Mouse (Mus musculus) spleen, postnatal 10 days (tissue): ENCODE results near the gene 2310033P09Rik.
"Not testable (repeated sequence)": the region's sequence is repeated elsewhere in the genome, so short reads cannot be mapped to it uniquely, and the experiment has no call there.

Source experiments
- DNase-seq, 2 experiments: peaks; one replicate each; pipeline ENCODE4 v3.0.0; 2021 to 2022; ENCODE audit warnings: low spot score in 2 of 2

2310033P09Rik gene

DNA sequence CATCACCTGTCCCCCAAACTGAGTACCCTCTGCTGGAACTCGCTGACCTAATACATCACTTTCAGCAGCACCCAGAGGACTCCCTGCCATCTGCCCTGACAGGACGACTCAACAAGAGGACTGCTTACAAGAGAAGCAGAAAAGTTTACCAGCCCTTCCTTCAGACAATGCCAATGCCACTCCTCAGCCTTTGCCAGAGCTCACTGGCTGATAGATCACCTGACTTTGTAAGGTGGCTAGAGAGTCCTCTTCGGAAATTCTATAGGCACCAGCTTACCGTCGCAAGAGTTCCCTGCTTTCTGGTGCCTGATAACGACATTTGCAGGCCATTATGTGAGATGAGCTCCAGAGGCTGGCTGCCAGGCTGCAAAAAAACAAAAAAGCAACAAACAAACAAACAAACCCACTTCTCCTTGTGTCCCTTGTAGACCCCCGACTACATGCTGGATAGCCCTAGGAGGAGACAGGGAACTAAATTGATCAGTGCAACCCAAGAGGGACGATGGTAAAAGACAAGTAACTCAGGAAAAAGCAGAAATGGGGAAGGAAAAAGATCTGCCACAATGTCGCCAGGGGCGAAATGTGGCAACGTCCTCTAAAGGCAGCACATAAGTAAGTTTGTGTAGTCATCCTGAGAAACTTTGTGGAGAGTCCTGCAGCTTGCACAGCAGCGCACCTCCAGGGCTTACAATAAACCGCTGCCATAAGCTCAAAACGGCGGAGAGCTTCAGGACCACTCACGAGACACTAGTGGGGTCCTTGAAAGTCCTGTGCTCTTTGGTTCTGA, 6.7 kb upstream of the 2310033P09Rik start:
- no peak for DNase-seq

- peak; percentile 90 to 98 for DNase-seq
Observed at GRCm38 (mm10) chr11:59202081-59202995, 5.8 kb upstream of the 2310033P09Rik start, which contains the start of gene Mrpl55. Gene Mrpl55 (plus strand): TSS chr11:59202486.

GRCm38 (mm10) chr11:59209003-59209441, 901 bp downstream of the 2310033P09Rik start:
- DNase-seq = peak; percentile 73 to 86

DNA sequence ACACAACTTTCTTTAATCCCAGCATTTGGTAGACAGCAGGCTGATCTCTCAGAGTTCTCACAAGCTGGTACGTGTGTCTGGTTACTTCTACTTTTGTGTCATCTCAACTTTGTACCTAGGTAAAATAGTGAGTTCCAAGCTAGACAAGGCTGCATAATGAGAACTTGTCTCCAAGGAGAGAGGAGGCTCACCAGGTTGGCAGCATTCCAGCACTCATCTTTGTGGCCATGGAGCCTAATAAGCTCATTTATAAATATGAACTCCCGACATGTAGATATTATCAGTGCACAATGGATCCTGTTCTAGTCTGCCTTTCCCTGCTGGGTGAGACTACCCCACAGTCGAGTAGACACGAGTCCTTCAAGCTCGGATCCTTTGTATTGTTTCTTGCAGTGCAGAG, 1.5 kb downstream of the 2310033P09Rik start:
- DNase-seq = no peak

GRCm38 (mm10) chr11:59210020-59210419, 1.9 kb downstream of the 2310033P09Rik start:
- no peak for DNase-seq

- DNase-seq = not testable (repeated sequence)
Observed at GRCm38 (mm10) chr11:59211561-59211960, 3.4 kb downstream of the 2310033P09Rik start.

DNA sequence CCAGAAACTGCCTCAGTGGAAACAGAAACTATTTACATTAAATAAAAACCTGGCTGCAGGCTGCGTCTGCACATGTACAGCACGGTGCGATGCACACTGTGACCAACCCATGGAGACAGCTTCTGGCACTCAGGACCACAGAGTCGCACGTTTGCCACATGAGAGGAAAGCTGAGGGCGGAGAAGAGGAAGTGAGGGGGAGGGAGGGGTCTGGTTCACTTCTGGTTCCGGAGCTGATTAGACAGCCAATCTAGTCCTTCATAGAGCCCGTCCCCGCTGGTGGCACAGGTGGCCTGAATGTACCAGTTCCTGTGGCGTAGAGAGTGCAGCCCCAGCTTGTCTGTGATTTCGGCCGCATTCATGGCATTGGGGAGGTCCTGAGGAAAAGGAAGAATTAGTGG, 4.2 kb downstream of the 2310033P09Rik start:
- peak in 1 of 2 experiments; percentile 58 for DNase-seq

GRCm38 (mm10) chr11:59212892-59213494, 4.9 kb downstream of the 2310033P09Rik start:
- no peak for DNase-seq

GRCm38 (mm10) chr11:59216955-59217354, 8.8 kb downstream of the 2310033P09Rik start:
- DNase-seq = no peak

DNA sequence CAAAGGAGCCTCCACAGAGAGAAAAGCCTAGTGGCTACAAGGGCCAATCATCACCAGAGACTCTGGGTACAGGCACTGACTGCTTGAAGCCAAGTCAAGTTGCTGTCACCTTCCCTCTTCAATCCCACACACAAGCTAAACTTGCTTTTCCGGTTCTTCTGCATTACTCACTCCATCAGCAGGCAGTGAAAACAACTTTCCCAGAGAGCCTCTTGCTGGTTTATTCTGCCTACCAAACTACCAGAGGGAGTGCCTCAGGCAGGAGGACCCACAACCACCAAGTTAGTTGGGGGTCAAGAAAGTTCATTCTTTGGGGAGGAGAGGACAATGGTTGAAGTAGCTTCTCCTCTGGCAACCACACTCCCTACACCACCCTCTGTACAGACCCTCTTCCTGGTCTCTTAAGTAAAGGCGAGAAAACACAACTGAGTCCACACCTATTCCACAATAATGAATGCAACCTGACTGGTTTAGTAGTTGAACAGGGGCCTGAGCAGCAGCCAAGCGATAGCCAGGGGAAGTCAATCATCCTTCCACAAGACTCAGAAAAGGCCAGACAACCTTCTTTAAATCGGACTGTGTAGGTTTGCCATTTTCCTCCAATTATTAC, 10.4 kb downstream of the 2310033P09Rik start:
- DNase-seq = no peak

GRCm38 (mm10) chr11:59219064-59219463, 10.9 kb downstream of the 2310033P09Rik start:
- peak; percentile 51 to 72 for DNase-seq

DNA sequence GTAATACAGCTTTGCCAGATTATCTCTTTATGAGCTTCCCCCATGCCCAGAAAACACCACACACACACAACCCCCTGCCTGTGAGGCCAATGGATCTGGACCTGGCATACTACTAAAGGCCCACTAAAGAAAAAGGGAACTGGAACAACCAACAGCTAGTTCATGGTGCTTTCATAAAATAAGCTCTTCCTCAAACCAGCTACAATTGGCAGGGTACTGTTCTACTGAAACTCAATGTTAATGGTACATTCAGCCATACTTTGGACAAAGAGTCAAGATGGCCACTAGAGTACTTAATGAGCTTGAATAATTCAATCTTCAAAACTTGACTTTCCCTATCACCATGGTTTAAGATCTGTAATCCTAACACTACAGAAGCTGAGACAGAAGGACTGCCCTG, 13.5 kb downstream of the 2310033P09Rik start:
- DNase-seq = no peak

- DNase-seq = no peak
Observed at GRCm38 (mm10) chr11:59222306-59222705, 14.2 kb downstream of the 2310033P09Rik start.

DNA sequence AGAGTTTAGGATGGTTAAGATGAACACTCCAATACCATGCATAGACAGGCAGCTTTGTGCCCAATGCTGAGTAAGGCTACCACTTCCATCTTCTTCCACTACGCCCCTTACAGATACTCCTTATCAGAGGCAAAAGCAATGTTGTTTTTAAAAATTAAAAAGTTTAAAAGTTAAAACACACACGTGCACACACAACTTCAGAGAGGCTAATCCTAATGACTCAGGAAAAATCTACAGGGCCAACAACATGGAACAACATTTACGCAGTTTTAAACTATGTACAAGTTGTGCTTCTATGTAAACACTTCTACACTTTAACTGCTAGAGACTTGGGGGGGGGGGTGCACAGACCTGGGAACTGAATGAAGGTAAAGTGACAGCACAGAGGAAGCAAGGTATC, 15.9 kb downstream of the 2310033P09Rik start:
- DNase-seq = no peak

DNA sequence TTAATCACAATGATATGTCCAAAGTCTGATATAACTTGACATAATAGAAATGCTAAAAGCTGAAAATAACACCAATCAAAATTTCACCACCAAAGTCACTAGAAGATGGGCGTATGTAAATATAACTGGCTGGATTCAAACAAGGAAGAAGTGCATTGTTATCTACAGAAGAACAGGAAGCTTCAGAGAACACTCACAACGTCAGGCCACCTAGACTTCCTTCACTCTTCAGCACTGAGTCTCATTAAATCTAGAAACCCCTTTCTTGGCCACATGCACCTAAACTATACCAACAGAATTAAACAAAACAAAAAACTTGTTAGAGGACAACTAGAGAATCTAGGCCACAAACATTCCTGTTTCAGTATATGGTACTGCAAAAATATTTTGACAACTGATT, 16.3 kb downstream of the 2310033P09Rik start:
- DNase-seq = no peak

- no peak for DNase-seq
Observed at GRCm38 (mm10) chr11:59225167-59225566, 17.0 kb downstream of the 2310033P09Rik start.

GRCm38 (mm10) chr11:59226251-59226650, 18.1 kb downstream of the 2310033P09Rik start:
- no peak for DNase-seq

GRCm38 (mm10) chr11:59226787-59227603, 18.9 kb downstream of the 2310033P09Rik start:
- DNase-seq = peak in 1 of 2 experiments; percentile 60

GRCm38 (mm10) chr11:59227604-59228121, 19.5 kb downstream of the 2310033P09Rik start:
- DNase-seq = no peak
